Mouse (Mus musculus) E14TG2a.4 (cell line): ENCODE measurements at regions not wholly inside any gene's neighbourhood (a gene's known extent, or its start where the extent isn't known, plus 50 kb on each side); places are given as distances from the start of the nearest gene placed in this dataset.
"Not testable (repeated sequence)": the region's sequence is repeated elsewhere in the genome, so short reads cannot be mapped to it uniquely, and the experiment has no call there.

Experiments
- H3K27me3 ChIP-seq: 2 replicates; pipeline ENCODE4 v1.6.1; 2014; ENCODE audit warnings: low read length, control low read depth; ENCODE audit not compliant: insufficient read depth
- H3K36me3 ChIP-seq: 2 replicates; pipeline ENCODE4 v1.6.1; 2014; ENCODE audit warnings: low read length, control low read depth; ENCODE audit not compliant: insufficient read depth
- H3K4me1 ChIP-seq: replicated peaks from 2 replicates; pipeline ENCODE4 v1.6.1; 2014; ENCODE audit warnings: low read depth, low read length, control low read depth
- H3K4me3 ChIP-seq: replicated peaks from 2 replicates; pipeline ENCODE4 v1.5.1; 2014; ENCODE audit warnings: mild to moderate bottlenecking, low read length
- H3K9me3 ChIP-seq: 2 replicates; pipeline ENCODE4 v1.6.1; 2014; ENCODE audit warnings: low read length, control low read depth
- CTCF ChIP-seq: conservative IDR thresholded peaks from 2 replicates; pipeline ENCODE4 v1.5.1; 2014; ENCODE audit warnings: low read length
- NANOG ChIP-seq: IDR thresholded peaks from 2 replicates; pipeline ENCODE4 v1.6.1; 2014; ENCODE audit warnings: borderline replicate concordance, low read length, mixed read lengths
- POU5F1 ChIP-seq: IDR thresholded peaks from 2 replicates; pipeline ENCODE4 v1.6.1; 2014; ENCODE audit warnings: low read length, borderline replicate concordance

- no peaks in the 10 kb centered on the region for H3K9me3 ChIP-seq
- H3K4me3 ChIP-seq: no peak overlapping the region
- no peaks in the 10 kb centered on the region for H3K36me3 ChIP-seq
- H3K27me3 ChIP-seq: no peaks in the 10 kb centered on the region
- TF ChIP-seq POU5F1 (no peak), NANOG (no peak), CTCF (no peak)
- no peaks in the 10 kb centered on the region for H3K4me1 ChIP-seq
Observed at GRCm38 (mm10) chr8:60763959-60764358, 126.3 kb upstream of the Hpf1 start.

- Histone ChIP-seq H3K4me1 (0 out of 2 replicates have a peak, but pooled peaks cover 7% of the 10 kb centered on the region), H3K9me3 (no peaks in the 10 kb centered on the region), H3K4me3 (no peak overlapping the region), H3K36me3 (no peaks in the 10 kb centered on the region), H3K27me3 (no peaks in the 10 kb centered on the region)
- no peak for TF ChIP-seq POU5F1
- no peak for TF ChIP-seq CTCF
- TF ChIP-seq NANOG: no peak
Observed at GRCm38 (mm10) chr8:60773350-60773749, 116.9 kb upstream of the Hpf1 start.

GRCm38 (mm10) chr8:60776251-60776650 is 114.0 kb upstream of the Hpf1 start:
- H3K9me3 ChIP-seq, H3K4me3 ChIP-seq, H3K4me1 ChIP-seq, H3K27me3 ChIP-seq, H3K36me3 ChIP-seq: not testable (repeated sequence)

- no peaks in the 10 kb centered on the region for H3K27me3 ChIP-seq
- no peaks in the 10 kb centered on the region for H3K4me1 ChIP-seq
- TF ChIP-seq CTCF (no peak), NANOG (no peak), POU5F1 (no peak)
- no peak overlapping the region for H3K4me3 ChIP-seq
- H3K36me3 ChIP-seq: no peaks in the 10 kb centered on the region
- H3K9me3 ChIP-seq: no peaks in the 10 kb centered on the region
Observed at GRCm38 (mm10) chr8:60785049-60785448, 105.2 kb upstream of the Hpf1 start.

GRCm38 (mm10) chr8:60790453-60790852 is 99.8 kb upstream of the Hpf1 start:
- peaks cover 9% of the 10 kb centered on the region for H3K9me3 ChIP-seq
- H3K27me3 ChIP-seq: no peaks in the 10 kb centered on the region
- TF ChIP-seq NANOG (no peak), POU5F1 (no peak), CTCF (no peak)
- no peaks in the 10 kb centered on the region for H3K36me3 ChIP-seq
- H3K4me3 ChIP-seq: no peak overlapping the region
- H3K4me1 ChIP-seq: no peaks in the 10 kb centered on the region

GRCm38 (mm10) chr8:60792518-60792917 is 97.7 kb upstream of the Hpf1 start:
- Histone ChIP-seq H3K27me3 (no peaks in the 10 kb centered on the region), H3K4me1 (no peaks in the 10 kb centered on the region), H3K9me3 (peaks cover 28% of the 10 kb centered on the region), H3K4me3 (no peak overlapping the region), H3K36me3 (no peaks in the 10 kb centered on the region)
- TF ChIP-seq CTCF (no peak), NANOG (no peak), POU5F1 (no peak)

GRCm38 (mm10) chr8:60804787-60805186 is 85.4 kb upstream of the Hpf1 start:
- Histone ChIP-seq H3K4me3 (no peak overlapping the region), H3K27me3 (no peaks in the 10 kb centered on the region), H3K9me3 (peaks cover 9% of the 10 kb centered on the region), H3K4me1 (no peaks in the 10 kb centered on the region), H3K36me3 (no peaks in the 10 kb centered on the region)
- no peak for TF ChIP-seq NANOG
- TF ChIP-seq POU5F1: no peak
- TF ChIP-seq CTCF: no peak

GRCm38 (mm10) chr8:60806772-60807171 is 83.4 kb upstream of the Hpf1 start:
- no peak overlapping the region for H3K4me3 ChIP-seq
- no peaks in the 10 kb centered on the region for H3K4me1 ChIP-seq
- no peaks in the 10 kb centered on the region for H3K36me3 ChIP-seq
- peaks cover 7% of the 10 kb centered on the region; the same call in 1 of the 2 replicates for H3K9me3 ChIP-seq
- TF ChIP-seq POU5F1 (no peak), CTCF (no peak), NANOG (no peak)
- H3K27me3 ChIP-seq: no peaks in the 10 kb centered on the region

- no peak for TF ChIP-seq NANOG
- TF ChIP-seq CTCF: no peak
- TF ChIP-seq POU5F1: no peak
- no peak overlapping the region for H3K4me3 ChIP-seq
- no peaks in the 10 kb centered on the region for H3K36me3 ChIP-seq
- H3K4me1 ChIP-seq: no peaks in the 10 kb centered on the region
- no peaks in the 10 kb centered on the region; the same call in 1 of the 2 replicates for H3K9me3 ChIP-seq
- H3K27me3 ChIP-seq: no peaks in the 10 kb centered on the region
Observed at GRCm38 (mm10) chr8:60809806-60810205, 80.4 kb upstream of the Hpf1 start.
